Mouse (Mus musculus) spleen, embryonic (tissue): ENCODE measurements at regions not wholly inside any gene's neighbourhood (a gene's known extent, or its start where the extent isn't known, plus 50 kb on each side); places are given as distances from the start of the nearest gene placed in this dataset.

Experiments used
- CTCF ChIA-PET: fragments of 350-600 bp; sonication (Branson Sonifier 250); formaldehyde crosslinking; loops from one replicate; lab custom pipeline; 2022; lab: Charles Lee

DNA sequence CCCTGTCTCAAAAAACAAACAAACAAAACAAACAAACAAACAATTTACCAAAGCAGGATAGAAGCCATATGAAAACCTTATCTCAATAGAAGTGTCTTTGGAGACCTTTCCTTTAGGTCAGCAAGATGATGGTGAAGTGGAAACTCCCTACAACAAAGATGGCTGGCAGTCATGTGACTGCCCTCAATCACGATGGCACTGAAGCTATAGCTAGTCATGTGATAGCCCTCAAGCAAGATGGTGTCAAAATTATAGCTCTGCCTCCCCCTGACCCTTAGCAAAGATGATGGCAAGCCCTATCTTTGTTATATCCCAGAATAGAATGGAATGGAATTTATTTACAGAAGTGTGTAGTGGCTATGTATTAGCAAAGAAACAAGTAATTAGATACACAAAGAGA is 423.2 kb downstream of the 1810013L24Rik start:
- CTCF ChIA-PET: no interaction called here

GRCm38 (mm10) chr16:9255351-9255750 is 425.5 kb downstream of the 1810013L24Rik start:
- CTCF ChIA-PET: no interaction called here

DNA sequence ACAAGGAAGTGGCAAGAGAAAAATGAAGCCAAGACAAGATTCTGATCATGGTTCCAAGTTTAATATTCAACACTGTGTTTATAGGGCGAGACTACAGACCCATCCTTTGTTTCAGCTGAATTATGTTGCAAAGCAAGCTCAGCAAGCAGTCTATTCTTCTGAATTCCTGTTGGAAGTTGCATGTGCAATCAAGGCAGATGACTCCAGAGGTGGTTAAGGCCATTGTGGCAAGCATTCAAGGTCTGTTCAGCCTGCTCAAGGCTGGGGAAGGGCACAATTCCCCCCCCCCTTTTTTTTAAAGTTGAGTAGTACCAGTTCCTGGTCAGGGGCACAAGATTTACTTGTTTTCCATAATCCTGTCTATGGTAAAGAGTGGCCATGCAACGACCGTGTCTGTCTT is 431.1 kb downstream of the 1810013L24Rik start:
- CTCF ChIA-PET: interaction anchor here (0.9 kb wide), 1 partner anchor 14 kb away, joined by 4 read pairs; no protein-coding TSS in a partner anchor

- CTCF ChIA-PET: no interaction called here
These were observed 434.8 kb downstream of the 1810013L24Rik start for GRCm38 (mm10) chr16:9264554-9265145.

- CTCF ChIA-PET: no interaction called here
These were observed 437.3 kb downstream of the 1810013L24Rik start for GRCm38 (mm10) chr16:9267204-9267603.

- CTCF ChIA-PET: no interaction called here
These were observed 440.2 kb downstream of the 1810013L24Rik start for GRCm38 (mm10) chr16:9270099-9270498.

DNA sequence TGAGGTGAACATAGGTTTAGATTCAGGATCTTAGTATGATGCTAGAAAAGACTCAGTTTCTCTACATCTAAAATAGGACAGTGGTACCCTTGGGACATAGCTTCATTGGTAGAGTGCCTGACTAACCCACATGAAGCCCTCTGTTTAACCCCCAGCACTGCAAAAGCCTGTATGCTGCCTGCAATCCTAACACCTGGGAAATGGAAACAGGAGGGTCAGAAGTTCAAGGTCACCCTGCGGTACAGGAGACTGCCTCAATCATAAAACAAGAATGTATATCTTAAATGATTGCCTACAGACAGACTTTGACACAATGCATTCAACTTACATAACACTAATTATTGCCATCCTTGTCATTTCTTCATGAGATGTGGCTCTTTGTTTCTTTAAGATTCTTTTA is 440.8 kb downstream of the 1810013L24Rik start:
- CTCF ChIA-PET: no interaction called here

DNA sequence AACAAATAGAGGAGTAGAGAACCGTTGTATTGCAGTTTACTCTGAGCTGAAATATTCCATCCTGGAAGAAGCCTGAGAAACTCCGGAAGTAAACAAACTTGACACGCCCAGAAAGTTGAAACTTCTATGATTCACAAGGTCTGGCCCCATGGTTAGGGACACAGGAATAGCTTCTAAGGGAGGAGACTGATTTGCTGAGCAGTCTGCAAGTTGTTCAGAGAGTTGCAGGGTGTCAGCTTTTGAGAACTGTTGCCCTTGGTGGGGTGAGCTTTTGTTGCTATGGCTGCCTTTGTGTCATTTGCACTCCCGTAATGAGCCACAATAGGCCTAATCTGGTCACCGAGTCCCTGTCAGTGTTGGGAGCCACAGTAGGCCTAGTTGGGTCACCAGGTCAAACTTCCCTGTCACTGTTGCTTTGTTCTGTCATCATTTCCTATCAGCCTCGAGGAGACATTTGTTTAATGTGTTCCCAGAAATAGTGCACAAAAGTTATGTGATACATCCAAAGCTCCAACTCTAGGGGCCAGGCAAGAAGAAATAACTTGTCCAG is 443.9 kb downstream of the 1810013L24Rik start:
- CTCF ChIA-PET: no interaction called here

DNA sequence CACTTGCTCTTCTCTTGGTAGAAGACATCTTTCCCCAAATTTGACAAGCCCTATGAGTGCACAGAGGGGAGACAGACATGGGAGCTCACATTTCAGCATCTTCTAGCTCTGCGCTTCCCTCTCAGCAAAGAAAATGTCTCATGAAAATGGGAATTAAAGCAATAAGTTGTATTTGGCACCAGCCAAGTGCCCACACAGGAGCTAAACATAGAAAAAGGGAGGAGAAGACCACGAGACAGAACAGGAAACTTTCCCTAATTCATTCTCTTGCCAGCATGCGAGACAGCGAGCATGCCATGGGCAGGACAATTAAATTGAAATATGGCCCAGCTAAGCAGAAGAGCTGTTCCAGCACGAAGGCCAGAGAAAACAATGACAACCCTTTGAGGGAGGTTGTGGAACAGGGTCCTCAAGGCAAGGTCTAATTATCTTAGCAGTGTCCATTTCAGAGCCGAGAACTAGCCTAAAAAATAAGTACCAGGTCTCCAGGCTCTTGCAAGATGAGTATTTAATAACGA is 444.7 kb downstream of the 1810013L24Rik start:
- CTCF ChIA-PET: interaction anchor here (0.7 kb wide), 1 partner anchor 14 kb away, joined by 4 read pairs; no protein-coding TSS in a partner anchor

DNA sequence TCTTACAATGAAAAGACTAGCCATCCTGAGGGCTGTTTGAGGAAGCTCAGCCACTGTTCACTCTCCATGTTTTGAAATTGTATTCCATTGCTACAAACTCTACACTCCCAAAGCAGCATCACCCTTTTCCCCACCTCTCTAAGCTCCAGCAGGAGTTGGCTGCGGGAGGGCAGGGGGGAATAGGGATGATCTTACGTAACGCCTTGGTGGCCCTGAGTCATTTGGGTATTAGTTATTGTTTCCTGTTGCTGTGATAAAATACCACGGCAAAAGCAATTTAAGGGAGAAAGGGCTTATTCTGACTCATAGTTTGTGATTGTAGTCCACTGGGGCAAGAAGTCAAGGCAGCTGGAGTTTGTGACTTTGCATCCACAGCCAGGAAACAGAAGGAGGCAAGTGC is 445.5 kb downstream of the 1810013L24Rik start:
- CTCF ChIA-PET: no interaction called here

GRCm38 (mm10) chr16:9277064-9277463 is 447.2 kb downstream of the 1810013L24Rik start:
- CTCF ChIA-PET: no interaction called here

- CTCF ChIA-PET: no interaction called here
These were observed 449.8 kb downstream of the 1810013L24Rik start for GRCm38 (mm10) chr16:9279726-9280125.

DNA sequence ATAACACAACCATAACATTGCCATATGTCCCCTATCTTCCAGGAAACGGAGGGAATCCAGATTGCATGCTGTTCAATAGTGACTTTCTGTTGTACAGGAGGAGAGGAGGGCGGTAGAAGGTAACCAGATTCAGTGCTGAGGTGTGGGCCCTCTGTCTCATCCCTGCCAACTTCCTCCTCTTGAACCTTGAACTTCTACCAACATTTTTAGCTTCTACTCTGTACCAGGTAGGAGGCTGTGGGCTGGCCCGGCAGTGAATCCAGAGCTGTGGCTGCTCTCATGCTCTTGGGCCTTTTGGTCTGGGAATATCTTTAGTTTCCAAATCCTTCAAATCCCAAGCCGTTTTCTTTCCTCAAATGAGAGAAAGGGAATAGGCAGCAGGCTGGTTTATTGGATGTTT is 450.5 kb downstream of the 1810013L24Rik start:
- CTCF ChIA-PET: no interaction called here

- CTCF ChIA-PET: no interaction called here
These were observed 451.0 kb downstream of the 1810013L24Rik start for GRCm38 (mm10) chr16:9280931-9281330.

GRCm38 (mm10) chr16:9284423-9284822 is 454.5 kb downstream of the 1810013L24Rik start:
- CTCF ChIA-PET: no interaction called here

DNA sequence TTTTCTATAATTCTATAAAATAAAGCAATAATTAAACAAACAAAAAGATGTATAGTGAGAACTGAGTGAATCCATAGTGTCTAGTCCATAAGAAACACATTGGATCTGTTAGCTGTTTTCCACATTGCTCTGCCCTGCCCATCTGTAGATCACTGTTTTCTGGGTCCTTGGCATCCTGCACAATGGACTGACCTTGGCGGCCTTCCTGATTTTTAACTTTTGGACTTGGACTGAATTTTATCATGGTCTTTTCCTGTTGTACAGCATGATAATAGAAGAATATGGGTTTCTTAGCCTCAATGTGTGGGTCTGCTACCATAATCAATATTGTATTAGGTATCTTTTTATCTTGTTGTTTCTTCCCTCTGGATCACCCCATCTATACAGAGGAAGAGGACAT is 456.0 kb downstream of the 1810013L24Rik start:
- CTCF ChIA-PET: no interaction called here

GRCm38 (mm10) chr16:9287557-9287956 is 457.7 kb downstream of the 1810013L24Rik start:
- CTCF ChIA-PET: no interaction called here

GRCm38 (mm10) chr16:9291356-9292020 is 461.6 kb downstream of the 1810013L24Rik start:
- CTCF ChIA-PET: no interaction called here

GRCm38 (mm10) chr16:9303134-9303533 is 473.2 kb downstream of the 1810013L24Rik start:
- CTCF ChIA-PET: no interaction called here

DNA sequence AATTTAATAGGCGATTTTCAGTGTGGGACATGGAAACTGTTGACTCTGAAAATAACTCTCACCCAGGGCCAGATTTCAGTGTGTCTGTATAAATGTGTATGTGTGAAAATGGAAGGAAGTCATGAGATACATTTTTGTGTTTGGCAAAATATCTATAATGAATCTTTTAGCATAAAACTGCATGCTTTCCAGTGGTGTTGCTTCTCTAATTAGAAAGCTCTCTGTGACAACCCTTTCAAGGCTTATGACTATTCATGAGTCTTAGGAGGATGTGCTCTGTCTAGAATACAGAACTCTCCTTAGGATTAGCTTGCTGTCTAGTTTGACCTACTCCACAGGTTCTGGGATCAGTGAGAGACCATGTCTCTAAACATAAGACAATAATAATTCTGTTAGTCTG is 474.2 kb downstream of the 1810013L24Rik start:
- CTCF ChIA-PET: no interaction called here

DNA sequence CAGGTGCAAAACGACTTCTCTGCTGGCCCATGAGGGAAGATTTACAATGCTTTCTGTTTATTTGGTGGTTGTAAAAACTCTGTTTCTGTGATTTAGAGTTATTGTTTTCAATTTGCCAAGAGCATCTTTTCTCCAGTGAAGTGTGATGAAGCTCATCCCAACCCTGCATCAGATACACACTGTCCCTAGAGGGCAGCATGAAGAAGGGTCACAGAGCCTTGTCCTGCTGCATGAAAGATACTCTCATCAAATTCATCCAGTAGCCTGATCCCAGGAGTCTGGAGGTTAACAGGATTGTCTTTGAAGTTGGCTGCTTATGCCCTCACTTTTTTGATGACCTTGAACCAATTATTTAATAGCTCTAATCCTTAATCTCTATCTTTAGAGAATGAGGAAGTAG is 480.8 kb downstream of the 1810013L24Rik start:
- CTCF ChIA-PET: no interaction called here

DNA sequence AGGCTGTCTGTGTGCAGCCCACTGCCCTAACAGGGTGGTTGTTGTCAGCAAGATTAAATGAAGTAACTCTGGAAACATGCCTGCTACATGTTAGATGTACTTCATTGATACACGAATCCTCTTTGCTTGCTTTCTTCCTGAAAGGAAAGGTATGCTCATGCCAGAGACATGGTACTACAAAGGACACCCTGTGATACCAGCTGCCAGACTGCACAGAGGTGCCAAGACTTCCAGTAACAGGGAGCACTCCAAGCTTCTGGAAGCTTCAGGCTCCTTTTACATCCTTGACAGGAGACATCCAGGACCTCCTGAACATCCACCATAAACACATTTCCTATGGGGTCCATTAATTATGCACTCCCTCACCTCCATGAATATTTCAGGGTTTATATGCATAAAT is 505.7 kb downstream of the 1810013L24Rik start:
- CTCF ChIA-PET: no interaction called here

DNA sequence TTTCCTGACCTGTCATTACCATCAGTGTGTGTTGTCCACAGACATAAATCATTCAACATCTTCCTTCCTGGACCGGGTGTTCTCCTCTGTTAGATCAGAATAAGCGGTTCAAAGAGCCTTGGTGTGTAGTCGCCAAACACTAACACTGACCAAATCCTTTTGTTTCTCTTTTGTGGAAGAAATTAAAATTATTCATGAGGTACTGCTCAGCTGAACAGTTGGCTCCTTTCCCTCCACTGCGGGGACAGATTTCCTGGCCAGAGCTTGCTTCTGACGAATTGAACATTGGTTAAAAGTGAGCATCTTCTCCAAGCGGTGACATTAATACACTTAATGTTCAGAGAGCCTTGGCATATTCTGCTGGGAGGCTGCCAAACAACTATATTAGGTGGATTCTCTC is 506.2 kb downstream of the 1810013L24Rik start:
- CTCF ChIA-PET: no interaction called here
